Mouse (Mus musculus) NIH3T3 (cell line): Measurements from ENCODE around the gene Cracr2b.
A peak's percentile ranks its signal among the peaks of the same experiment; 100 is the strongest.

Experiments used
- DNase-seq: peaks from one replicate; pipeline ENCODE4 v3.0.0-alpha.2; 2012; ENCODE audit warnings: low read depth

Cracr2b gene

DNA sequence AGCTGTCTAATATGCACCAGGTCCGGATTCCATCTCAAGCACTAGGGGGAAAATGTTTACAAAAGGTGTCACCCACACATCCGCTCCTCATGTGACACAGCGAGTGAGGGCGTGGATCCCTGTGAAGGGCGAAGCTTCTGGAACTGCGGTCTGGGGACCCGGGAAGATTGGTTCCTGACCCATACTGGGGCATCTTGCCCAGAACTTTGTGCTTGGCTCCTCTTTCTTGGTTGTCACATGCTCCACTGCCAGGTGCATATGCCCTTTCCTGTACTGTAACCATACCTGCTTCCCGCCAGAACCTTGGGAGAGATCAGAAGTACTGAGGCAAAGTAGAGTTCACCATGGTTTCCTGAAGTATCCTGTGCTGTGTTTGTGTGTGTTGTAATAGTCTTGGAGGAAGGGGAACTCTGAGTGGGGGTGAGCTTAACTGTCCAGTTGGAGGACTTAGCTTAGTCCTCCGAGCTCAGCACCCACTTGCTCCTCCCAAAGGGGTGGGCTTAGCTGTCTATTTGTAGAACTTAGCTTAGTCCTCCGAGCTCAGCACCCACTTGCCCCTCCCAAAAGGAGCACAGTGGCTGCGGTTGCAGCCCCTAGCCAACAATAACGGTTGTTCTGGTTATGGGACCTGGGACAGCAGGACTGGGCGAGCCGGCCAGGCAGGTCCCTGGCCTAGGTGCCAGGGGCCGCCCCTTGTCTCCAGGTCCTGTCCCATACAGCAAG, at the start of gene Cracr2b:
Cracr2b (plus strand) TSS at position 704 of the 723 bp plus-strand sequence.
- DNase-seq: no peak

DNA sequence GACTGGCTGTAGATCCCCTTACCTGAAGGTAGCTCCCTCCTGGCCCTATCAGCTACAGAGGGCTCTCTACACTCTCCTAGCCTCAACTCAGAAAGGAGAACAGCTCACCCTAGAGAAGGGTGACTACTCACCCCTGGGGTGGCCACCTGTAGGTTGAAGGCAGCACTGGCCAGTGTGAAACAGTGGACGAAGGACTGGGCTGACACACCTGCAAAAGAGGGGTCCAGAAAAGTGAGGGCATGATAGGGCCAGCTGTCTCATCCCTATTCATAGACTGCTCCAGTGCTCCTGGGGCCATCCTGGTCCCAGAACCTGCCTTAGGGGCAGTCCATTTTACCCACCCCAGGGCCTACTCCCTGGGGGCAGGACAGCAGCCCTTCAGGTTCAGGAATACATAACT, 49.2 kb upstream of the Cracr2b start:
- no peak for DNase-seq

DNA sequence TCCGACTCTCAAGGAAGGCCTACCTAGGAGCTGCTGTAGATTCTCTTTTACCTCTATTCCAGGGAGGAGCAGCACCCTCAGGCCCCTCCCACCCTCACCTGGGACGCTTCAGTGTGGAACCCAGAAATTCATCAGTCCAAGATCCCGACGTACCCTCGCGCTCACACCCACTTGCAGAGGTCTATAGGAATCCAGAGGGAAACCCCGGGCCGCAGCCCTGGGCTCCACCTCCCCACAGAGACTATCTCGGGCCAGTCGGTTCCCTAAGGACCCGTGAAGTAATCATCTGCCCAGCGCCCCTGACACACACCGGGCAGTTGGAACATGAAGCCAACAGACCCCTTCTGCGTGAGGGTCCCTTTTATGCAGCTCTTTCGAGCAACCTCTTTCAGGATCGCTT, 47.6 kb upstream of the Cracr2b start:
- peak; percentile 55 for DNase-seq

DNA sequence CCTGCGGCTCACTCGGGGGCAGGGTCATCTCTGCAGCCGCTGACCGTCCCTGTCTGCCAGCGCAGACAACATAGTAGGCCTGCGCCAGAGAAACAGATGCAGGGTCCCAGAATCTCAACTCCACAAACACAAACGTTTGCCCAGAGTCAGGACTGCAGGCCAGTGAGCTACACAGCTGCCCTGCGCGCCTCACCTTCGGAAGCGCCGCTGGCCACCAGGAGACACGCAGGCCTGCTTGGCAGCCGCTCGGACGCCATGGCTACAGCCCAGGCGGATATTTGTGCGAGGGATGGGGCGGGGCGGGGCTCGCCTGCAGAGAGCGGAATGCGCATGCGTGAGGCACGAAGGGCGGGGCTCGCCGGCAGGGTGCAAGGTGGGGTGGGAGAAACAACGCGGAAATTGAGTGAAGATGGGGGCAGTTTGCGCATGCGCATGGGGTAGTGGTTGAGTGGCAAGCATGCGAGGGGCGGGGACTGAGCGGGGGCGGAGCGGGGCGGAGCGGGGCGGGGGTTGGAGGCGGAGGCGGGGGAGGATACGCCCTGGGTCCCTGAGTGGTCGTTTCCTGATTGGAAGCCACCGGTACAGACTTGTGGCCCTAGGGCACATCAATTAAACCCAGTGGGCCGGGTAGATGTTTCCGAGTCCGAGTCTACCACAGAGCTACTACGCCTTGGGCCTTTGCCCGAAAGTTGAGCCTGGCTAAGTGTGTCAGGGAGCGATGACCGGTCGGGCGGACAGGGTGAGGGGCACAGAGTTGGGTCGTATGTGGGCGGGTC, 46.9 kb upstream of the Cracr2b start, which contains the start of gene Gatd1:
Gatd1 (minus strand) TSS at position 328 of the 776 bp plus-strand sequence.
- peak; percentile 99 for DNase-seq

DNA sequence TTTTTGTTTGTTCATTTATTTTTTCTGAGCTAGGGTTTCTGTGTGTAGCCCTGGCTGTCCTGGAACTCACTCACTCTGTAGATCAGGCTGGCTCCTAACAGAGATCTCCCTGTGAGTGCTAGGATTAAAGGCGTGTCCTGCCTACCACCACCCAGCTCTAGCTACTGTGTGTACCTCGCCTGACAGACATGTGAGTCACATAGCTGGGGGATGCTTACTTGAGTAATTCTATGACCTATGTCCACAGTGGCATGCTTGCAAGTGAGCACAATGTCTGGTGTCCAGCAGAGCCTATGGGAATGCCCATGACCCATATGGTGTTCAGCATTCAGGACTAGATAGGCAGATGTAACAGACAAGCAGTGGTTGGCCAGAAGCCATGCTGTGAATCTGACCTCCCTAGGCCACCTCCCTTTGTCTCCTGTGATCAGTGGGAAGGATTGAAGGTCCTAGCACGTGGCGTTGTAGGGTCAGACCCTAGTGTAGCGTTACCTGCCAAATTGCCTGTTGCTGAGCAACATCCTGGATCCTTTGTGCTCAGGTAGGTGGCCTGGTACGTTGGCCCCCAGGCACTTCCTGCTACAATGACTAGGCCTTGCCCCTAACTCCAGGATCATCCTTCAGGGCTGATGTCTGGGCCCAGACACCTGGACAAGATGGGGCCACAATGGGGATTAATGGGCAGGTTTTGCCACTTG, 44.6 kb upstream of the Cracr2b start:
- DNase-seq: peak; percentile 18

DNA sequence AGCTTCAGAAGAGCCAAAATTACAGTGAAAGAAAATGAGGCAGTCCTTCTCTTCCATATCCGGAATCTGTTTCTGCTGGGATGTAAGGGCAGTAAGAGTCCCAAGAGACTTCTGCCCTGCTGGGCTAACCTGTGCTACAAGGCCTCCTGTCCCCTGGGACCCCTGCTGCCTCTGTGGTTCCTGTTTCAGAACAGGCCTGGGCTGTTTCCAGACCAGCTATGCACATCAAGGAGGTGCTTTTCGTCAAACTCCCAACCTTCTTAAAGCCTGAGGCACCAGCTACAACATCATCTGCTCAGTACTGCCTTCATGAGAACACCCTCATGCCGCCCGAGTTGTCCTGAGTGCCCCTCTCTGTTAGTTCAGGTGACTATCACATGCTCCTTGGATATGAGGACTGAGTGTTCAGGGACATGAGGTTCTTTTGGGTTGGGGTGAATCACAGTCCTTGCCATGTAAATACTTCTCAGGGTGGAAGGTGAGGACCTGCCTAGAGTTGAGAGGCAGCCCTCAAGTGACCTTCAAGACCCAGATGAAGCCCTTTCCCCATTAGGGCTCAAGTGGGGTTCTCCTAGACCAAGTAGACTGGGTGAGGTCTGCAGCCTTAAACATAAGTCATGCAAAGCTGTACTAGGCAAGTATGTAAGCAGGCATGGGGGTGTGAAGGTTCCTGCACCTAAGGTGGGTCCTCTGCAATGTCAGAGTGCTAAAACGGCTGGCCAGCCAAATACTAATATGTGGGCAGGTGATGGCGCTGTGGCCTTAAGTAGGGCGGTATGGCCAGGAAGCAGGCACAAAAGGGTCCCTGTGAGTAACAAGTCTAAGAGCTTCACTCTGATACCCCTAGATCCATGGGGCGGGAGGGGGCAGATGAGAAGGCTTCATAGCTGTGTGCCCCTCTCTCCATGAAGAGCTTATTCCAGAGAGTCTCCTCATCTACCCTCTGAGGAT, 42.9 kb upstream of the Cracr2b start:
- no peak for DNase-seq

DNA sequence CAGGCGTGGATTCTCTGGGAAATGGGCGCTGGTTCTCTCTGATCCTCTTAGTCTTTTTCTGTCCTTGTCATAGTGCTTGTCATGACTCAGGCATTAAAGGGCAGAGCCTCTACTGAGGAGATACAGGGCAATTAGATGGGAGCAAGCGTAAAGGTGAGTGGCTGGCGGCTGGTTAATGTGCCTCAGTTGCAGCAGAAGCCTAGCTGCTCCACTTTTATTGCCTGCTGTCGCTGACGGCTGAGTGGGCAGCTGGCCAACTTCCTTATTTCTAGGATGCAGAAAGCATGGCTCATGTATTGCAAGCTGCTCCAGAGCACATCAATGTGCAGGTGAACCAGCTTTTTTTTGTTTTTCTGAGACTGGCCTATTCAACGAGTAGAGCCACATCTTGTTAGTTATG, 41.9 kb upstream of the Cracr2b start:
- peak; percentile 33 for DNase-seq

DNA sequence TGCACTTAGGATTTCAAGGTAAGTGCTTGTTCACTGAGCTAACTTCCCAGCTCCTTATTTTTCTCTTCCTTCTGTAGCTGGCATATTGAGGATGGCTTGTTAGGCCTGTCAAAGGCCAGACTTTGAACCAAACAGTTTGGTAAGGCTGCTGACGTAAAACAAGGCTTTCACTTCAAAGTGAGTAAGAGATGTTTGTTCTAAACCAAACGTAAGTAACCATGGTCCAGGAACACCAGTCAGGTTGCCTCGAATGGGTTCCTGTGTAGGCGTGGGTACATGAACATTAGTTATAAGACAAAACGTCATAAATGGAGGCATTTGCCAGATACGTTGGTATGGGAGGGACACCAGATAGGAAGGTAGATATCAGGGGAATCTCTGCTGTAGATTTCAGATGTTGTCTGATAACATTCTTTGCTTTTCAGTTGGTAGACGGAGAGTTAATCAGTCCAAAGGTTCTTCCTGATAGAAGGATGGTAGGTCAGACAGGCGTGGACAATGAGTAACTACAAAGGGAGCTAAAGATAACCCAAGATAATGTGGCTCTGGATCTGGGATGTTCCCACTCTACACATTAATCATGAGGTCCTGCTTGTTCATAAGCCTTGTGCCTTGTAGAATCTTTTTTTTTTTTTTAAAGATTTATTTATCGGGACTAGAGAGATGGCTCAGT, 40.7 kb upstream of the Cracr2b start:
- no peak for DNase-seq

DNA sequence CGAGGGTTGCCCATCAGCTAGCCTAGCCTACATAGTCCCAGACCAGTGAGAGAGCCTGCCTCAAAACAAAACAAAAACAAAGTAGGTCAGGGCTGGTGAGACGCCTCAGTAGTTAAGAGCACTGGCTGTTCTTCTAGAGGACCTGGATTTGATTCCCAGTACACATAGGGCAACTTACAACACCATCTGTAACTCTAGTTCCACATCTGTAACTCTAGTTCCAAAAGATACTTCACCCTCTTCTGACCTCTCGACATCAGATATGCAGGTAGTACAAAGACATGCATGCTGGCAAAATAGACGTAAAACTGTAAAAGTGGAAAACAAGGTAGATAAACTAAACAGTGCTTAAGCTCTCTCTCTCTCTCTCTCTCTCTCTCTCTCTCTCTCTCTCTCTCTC, 37.1 kb upstream of the Cracr2b start:
- no peak for DNase-seq

DNA sequence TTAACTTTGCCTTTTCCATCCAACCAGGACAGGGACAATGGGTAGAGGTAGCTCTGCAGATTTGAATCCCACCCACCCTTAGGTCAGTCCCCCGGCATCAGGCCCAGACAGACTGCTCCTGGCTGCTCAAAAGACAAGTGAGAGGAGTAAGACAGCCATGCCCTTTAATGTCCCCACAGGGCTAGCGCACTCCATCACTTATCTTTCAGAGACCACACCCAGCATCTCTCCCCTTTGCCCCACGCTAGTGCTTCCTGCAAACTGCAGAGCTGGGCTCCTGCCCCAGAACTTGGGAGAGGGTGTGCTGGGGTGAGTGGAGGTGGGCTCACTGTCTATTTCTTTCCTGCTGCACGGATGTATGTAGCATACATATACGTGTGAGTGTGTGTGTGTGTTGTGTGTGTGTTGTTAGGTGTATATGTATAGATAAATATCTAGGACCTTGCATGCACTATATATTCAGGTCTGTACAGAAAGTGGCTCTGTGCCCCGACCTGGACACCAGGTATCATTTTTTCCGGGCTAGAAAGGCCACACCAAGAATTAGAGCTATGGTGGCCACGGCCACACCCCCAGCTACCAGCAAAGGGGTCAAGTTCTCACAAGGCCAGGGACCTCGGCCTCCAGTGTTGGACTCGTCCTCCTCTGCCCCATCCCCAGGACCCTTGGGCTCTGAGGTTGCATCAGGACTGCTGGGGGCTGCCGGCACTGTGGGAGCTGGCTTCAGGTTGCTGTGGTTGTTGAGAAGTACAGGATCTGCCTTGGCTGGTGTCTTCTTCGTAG, 33.8 kb upstream of the Cracr2b start:
- DNase-seq: no peak

DNA sequence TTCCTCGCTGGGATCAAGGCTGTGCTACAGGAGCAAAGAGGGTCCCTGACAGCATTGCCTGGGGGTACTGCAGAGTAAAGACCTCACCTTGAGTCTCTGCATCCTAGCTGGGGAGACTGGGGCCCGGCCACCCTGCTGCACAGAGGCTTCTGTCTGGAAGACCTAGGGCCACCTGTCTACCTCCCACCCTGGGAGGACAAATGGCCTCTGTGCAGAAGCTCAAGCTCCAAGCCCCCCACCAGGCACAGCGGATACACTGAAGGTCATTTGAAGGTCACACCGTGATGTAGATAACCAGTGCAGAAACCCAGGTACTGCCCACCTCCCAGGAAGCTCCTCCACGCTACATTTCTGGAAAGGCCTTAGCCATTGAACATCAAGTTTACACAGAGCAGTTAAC, 32.2 kb upstream of the Cracr2b start:
- no peak for DNase-seq

DNA sequence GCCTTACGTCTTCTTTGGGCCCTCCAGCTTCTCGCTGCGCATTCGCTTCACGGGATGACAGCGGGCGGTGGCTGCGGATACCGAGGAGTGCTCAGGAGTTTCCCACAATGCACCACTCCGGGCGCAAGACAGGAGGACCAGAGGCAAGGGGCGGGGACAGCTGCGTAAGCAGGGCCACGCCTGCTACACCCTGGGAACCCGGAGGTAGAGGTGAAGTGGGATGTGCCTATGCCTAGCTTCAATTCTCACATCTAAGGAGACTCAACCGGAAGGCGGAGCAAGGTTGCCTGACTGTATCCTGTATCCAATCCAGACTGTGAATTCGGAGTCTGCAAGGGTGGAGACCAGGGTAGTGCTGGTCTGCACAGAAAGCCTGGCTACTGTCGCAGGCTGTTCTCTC, 31.6 kb upstream of the Cracr2b start, which contains the start of gene Cend1:
Cend1 (minus strand) TSS at position 182 of the 400 bp plus-strand sequence.
- DNase-seq: no peak

DNA sequence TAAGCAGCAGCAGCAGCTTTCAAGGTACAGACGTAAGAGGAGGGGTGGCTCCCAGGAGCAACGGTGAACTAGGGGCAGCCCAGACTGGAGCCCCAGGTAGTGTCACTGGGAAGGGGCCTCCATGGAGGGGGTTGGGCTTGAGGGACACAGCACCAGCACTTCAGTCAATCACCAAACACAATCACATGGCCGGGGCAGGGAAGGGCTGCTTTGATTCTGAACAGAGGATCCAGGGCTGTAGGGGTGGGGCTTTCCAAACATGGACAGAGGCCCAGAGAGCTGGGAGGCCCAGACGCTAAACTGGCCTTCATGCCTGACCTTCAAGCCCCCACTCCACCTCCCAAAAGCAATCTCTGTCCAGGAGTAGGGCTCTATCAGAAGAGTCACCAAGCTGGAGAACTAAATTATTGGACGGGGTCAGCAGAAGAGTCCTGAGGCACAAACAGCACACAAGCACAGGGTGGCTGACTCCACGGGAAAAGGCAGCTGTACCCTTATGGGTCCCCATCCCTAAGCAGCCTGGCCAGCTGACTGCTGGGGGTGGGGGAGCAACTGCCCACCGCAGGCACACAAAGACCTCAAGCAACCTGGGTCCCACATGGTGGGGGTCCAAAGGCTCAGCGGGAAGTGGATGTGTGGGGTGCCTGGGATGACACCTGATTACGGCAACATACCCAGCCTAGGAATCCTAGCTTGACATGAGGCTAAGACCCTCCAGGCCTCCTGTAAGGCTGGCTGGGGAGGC, 30.9 kb upstream of the Cracr2b start:
- no peak for DNase-seq

DNA sequence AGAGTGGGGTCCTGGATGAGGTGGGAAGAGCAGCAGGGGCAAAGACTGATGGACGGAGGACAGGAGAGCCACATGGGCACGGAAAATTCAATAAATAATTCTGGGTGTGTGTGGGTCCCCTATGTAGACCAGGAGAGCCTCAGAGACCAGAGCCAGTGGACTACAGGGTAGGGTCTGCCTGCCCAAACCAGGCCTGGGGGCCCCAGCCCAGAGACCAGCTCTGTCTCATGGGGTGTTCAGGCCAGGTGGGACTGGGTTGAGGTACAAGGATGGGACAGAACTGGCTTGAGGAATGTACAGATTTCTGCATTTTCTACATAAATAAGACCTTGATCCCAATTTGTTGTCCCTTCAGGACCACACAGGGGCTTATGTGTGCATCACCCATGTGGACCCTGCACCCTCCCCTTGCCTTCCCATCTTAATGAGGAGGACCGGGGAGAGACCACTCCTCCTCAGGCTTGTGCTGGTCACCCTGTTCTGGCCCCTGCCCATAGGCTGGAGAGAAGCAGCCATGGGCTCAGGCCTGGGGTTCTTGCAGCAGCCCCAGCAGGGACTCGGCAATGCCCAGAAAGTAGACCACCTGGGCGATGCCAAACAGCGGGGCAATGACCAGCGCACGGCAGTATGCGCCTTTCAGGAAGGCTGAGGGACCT, 30.2 kb upstream of the Cracr2b start:
- no peak for DNase-seq

DNA sequence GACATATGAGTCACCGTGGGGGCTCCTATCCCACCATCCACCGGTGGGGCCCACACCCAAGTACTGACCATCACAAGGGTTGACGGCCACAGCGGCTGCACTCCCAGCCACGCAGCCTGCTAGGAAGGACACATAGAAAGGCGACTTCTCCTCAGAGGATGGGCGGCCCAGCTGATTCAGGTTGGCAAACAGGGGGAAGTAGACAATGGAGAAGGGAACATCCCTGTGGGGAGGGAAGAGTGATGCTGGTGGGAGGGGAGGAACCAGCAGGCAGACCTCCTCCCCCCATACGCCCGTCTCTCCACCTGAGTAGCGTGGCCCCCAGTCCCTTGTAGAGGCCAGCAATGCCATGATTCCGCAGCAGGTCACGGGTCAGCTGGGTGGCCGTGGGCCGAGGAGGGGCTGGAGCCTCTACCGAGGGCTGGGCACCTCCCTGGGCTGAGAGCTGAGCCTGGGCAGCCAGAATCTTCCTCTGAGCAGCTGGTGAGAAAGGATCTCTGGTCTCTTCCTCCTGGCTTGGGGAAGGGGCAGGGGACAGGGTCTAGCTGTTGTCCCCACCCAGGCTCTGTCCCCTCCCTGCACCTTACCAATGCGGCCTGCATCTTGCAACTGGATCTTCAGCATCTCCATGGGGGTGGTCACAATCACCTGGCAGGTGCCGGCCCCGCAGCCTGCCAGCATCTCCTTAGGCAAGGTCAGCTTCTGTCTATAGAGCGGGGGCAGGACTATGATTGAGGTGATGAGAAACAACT, 29.3 kb upstream of the Cracr2b start:
- no peak for DNase-seq

DNA sequence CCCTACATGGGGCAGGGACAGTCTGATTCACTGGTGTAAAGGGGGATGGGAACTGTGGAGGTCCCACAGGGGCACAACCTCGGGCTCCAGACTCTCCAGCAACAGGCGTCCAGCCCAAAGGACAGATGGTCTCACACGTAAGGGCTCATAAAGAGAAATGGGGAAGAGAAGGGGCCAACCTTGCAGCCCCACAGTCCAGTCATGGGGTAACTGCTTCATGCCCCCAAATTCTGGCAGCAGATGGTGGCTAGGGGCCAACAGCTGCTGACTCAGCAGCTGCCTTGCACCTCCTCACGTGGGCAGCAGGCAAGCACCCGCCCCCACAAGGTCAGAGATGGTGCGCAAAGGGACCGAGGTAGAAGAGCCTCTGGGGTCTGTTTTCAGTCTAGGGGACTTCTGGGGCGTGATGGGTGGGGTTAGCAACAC, 28.7 kb upstream of the Cracr2b start:
- DNase-seq: peak; percentile 69

DNA sequence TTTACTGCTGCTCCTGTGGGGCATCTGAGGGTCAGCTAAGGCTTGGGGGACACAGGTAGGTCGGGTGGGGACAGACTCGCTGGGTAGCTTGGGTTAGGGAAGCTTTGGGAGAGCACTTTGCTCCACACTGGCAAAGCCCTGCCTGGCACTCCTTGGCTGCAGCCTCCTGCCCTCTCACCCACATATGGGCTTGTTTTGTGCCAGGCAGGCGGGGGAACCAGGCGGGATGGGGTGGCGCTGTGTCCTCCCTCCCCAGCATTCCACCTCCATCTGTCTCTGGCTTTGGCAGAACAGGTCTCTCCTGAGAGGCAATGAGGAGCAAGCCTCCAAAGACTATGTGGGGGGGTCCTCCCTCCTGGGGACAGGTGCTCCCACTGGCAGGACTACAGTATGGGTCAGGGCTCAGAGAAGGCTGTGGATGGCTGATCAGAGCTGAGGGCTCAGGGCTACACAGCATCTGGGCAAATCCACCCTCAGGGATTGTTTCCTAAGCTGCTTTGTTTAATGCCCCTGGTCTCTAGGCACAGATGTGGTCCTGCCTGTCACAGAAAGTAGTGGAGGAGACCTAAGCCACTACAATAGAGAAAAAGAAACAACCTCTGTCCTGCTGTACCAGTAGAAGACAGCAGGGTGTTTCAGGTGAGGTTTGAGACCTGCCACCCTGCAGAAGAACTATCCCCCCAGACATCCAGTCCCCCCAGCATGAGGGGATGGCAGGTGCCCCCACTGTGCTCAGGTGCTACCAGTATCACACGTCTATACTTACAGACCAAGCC, 28.0 kb upstream of the Cracr2b start:
- no peak for DNase-seq
